Mouse (Mus musculus): ENCODE data around the gene Nfib. TPM values are rescaled to one million over a fixed set of nuclear protein-coding genes. Genes with fewer than 3 reads are reported as not detected.

Nfib gene
- polyA plus RNA-seq, 1 experiment from 2014 or later, result 86.8 TPM

DNA sequence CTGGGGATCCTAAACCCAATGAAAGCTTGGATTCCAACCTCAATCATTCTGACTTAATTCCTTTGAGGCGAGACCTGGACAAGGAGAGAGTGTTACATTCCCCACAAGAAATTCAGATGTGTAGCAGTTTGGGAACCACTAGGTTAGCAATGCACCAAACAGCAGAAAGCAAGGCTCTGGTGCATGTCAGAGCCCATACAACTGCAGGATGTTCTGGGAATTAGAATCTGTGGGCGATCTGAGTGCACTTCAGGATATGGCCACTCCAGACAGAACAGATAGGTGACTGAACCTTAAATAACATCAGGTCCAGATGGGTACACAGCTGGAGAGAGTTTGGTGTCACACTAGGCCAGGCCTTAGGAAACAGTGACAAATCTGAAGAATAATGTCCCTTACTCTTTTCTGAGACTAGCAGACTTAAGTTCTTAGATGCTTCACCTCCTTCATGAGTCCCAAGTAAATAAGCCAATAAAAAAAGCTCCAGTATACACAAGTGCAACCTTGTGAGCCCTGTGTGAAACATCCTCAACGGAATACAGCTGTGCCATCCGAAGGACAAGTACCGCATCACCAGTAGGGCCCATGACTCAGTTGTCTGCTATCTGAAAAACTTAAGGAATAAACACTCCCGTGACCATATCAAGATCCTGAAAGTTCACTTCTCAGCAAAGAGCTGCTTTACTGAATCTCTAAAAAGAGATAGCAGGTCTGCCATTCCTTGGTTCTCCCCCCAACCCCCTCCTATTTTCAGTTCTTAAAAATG, 336.4 kb downstream of the Nfib start:
- 89% methylated on average over 6 of the region's 6 CpGs for WGBS
- peaks cover 12% of the 10 kb centered on the region; the same call in 1 of the 2 replicates for H3K36me3 ChIP-seq
- H3K27me3 ChIP-seq, result no peaks in the 10 kb centered on the region
- H3K9ac ChIP-seq, result no peak overlapping the region
- no peak overlapping the region for H3K4me2 ChIP-seq (replicated peaks)
- H3K4me1 ChIP-seq, result peaks cover 11% of the 10 kb centered on the region
- no peak overlapping the region for H3K27ac ChIP-seq
- H3K4me3 ChIP-seq, result no peak overlapping the region
- ATAC-seq (ENCODE audit: insufficient number of reproducible peaks, insufficient read depth, low FRiP score, low TSS enrichment), result no peak
- H3K9me3 ChIP-seq, result no peaks in the 10 kb centered on the region

DNA sequence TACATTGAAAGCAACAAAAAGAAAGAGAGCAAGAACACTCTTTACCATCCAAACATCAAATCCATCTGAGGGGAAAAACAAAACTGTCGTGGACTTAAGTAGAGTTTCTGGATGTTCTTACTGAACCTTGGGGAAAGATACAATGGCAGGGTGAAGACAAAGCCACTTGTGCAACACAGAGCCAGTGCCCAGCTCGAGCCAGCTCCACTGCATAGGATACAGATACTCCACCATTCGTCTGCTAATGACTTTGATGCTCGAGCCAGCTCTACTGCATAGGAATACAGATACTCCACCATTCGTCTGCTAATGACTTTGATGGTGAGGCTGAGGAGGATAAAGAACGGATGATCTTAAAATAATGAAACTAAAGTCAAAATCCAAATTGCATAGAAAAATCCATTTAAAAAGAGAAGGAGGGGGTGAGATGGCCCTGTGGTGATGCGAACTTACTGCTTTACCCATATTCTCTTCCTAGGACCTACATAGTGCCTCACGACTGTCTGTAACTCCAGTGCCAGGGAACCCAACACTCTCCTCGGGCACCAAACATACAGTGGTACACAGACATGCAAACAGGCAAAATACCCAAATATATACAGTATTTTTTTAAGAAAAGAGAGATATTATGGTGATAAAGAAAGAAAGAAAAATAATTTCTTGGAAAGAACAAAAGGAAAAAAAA, 337.3 kb downstream of the Nfib start:
- Histone ChIP-seq H3K27ac (no peak overlapping the region), H3K4me1 (peaks cover 17% of the 10 kb centered on the region), H3K4me3 (no peak overlapping the region), H3K4me2 (replicated peaks) (no peak overlapping the region), H3K36me3 (peaks cover 12% of the 10 kb centered on the region; the same call in 1 of the 2 replicates), H3K9ac (no peak overlapping the region), H3K27me3 (no peaks in the 10 kb centered on the region), H3K9me3 (no peaks in the 10 kb centered on the region)
- ATAC-seq (ENCODE audit: insufficient number of reproducible peaks, insufficient read depth, low FRiP score, low TSS enrichment), result no peak
- 81% methylated on average over 9 of the region's 9 CpGs for whole genome bisulfite sequencing

DNA sequence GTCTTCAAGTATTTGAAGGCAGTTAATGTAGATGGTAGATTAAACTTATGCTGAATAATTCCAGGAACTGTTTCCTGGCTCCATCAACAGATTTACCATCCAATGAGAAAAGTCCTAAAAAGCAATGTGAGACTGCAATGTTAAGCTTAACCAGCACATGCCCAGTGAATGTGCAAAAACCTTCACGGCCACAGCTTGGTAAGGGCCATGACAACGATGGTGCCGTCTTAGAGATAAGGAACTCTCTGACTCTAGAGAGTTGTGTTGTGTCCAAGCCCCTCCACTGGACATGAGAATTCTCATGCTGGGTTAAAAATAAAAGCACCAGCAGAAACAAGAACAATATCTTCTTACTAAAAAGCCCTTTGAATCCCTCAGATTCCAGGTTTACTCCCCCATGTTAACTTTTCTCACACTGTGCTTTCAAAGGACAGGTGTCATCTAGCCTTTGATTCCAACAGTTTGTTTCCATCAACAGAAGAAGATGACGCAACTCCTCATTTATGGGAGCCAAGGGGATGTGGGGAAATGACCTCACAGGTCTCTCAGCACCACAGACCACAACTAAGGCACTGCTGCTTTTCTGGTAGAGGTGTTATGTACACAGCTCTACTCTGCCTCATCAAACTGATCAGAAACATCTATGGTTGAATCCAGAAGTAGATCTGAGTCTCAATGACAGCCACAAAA, 340.7 kb downstream of the Nfib start:
- H3K4me2 ChIP-seq (replicated peaks), result no peak overlapping the region
- H3K27me3 ChIP-seq, result no peaks in the 10 kb centered on the region
- no peak for ATAC-seq (ENCODE audit: insufficient number of reproducible peaks, insufficient read depth, low FRiP score, low TSS enrichment)
- no peak overlapping the region for H3K9ac ChIP-seq
- peaks cover 22% of the 10 kb centered on the region for H3K4me1 ChIP-seq
- WGBS, result 88% methylated on average over 4 of the region's 4 CpGs
- no peak overlapping the region for H3K4me3 ChIP-seq
- no peaks in the 10 kb centered on the region for H3K9me3 ChIP-seq
- H3K27ac ChIP-seq, result no peak overlapping the region
- H3K36me3 ChIP-seq, result no peaks in the 10 kb centered on the region

DNA sequence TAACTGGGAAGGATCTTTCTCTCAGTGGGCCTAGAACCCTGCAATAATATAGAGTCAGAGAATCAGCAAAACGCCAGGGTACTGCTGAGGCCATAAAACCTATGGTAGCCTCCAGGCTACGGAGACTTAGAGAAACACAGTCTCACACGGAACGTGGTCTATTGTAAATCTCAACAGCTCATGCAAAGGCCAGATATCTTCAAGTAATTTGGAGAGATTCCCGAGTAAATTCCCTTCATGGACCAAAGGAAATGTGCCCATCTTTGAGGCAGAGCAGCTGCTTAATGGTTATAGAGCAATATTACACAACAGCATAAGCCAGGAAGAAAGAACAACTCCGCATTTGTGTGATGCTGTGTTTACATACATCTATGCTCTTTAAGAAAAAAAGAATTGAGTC, 341.6 kb downstream of the Nfib start:
- H3K4me3 ChIP-seq, result no peak overlapping the region
- H3K4me1 ChIP-seq, result peaks cover 17% of the 10 kb centered on the region
- no peaks in the 10 kb centered on the region for H3K36me3 ChIP-seq
- H3K27me3 ChIP-seq, result no peaks in the 10 kb centered on the region
- no peak overlapping the region for H3K9ac ChIP-seq
- 82% methylated on average over 6 of the region's 6 CpGs for WGBS
- H3K27ac ChIP-seq, result no peak overlapping the region; the same call in 1 of the 2 replicates
- H3K4me2 ChIP-seq (replicated peaks), result no peak overlapping the region
- ATAC-seq (ENCODE audit: insufficient number of reproducible peaks, insufficient read depth, low FRiP score, low TSS enrichment), result no peak
- H3K9me3 ChIP-seq, result no peaks in the 10 kb centered on the region

DNA sequence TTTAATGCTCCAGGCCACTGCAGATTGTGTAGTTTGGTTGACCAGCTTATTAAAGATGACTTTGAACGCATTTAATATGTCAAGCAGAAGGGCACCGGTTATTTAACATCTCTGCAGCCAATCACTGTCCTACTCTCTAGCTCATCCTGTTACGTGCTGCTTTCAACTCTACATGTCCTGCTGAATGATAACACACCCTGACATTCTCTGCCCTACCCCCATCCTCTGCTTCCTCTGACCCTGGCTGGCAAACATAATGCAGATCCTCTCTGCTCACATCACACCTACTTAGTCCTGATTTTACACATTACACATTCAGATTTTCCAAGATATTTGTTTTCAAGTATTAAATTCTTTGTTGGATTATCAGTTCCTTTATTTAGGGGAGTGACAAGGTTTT, 343.3 kb downstream of the Nfib start:
- H3K4me3 ChIP-seq, result no peak overlapping the region
- no peaks in the 10 kb centered on the region for H3K27me3 ChIP-seq
- no peaks in the 10 kb centered on the region for H3K36me3 ChIP-seq
- no peak overlapping the region for H3K9ac ChIP-seq
- H3K27ac ChIP-seq, result no peak overlapping the region
- peaks cover 16% of the 10 kb centered on the region for H3K4me1 ChIP-seq
- no peaks in the 10 kb centered on the region for H3K9me3 ChIP-seq
- WGBS, result 67% methylated on average over 3 of the region's 3 CpGs
- no peak overlapping the region for H3K4me2 ChIP-seq (replicated peaks)
- no peak for ATAC-seq (ENCODE audit: insufficient number of reproducible peaks, insufficient read depth, low FRiP score, low TSS enrichment)

DNA sequence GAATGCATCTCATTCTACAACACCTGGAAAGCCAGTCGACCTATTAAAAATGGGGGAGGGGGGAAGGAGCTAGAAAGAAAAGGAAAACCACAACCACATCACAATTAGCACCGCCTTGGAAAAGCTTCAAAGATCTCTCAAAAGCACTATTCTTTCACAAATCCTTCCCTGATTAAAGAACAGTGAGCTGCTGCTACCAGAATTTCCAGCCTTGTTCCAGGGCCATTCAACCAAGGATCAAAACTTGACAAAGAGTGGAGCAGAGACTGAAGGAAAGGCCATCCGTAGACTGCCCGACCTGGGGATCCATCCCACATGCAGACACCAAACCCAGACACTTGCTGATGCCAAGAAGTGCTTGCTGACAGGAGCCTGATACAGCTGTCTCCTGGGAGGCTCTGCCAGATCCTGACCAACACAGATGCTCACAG, 345.5 kb downstream of the Nfib start:
- no peaks in the 10 kb centered on the region for H3K36me3 ChIP-seq
- WGBS, result 66% methylated on average over 4 of the region's 4 CpGs
- H3K27me3 ChIP-seq, result no peaks in the 10 kb centered on the region
- peaks cover 16% of the 10 kb centered on the region for H3K4me1 ChIP-seq
- no peak overlapping the region for H3K4me2 ChIP-seq (replicated peaks)
- no peaks in the 10 kb centered on the region for H3K9me3 ChIP-seq
- H3K27ac ChIP-seq, result no peak overlapping the region
- no peak for ATAC-seq (ENCODE audit: insufficient number of reproducible peaks, insufficient read depth, low FRiP score, low TSS enrichment)
- no peak overlapping the region for H3K9ac ChIP-seq
- H3K4me3 ChIP-seq, result no peak overlapping the region

DNA sequence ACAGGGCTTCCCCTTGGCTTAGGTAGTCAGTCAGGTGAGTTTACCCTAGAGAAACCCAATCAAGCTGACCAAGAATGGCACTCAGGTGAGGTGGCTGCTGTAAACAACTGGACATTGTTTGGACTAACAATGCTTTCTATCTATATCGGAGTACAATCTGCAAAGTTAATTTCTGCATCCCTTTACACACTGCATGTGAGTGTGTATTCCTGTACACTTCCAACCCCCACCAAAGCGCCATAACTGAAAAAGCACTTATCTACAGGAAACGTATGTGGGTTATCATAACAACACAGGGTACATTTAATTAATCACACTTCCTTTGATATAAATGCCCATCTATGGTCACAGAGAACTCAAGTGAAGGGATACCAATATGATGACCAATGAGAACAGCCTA, 346.4 kb downstream of the Nfib start:
- Histone ChIP-seq H3K4me1 (peaks cover 11% of the 10 kb centered on the region; the same call in 1 of the 2 replicates), H3K9ac (no peak overlapping the region), H3K27me3 (no peaks in the 10 kb centered on the region), H3K9me3 (no peaks in the 10 kb centered on the region), H3K27ac (no peak overlapping the region), H3K4me3 (no peak overlapping the region), H3K4me2 (replicated peaks) (no peak overlapping the region), H3K36me3 (no peaks in the 10 kb centered on the region)
- no peak for ATAC-seq (ENCODE audit: insufficient number of reproducible peaks, insufficient read depth, low FRiP score, low TSS enrichment)
- WGBS, result 87% methylated on average over 3 of the region's 3 CpGs

DNA sequence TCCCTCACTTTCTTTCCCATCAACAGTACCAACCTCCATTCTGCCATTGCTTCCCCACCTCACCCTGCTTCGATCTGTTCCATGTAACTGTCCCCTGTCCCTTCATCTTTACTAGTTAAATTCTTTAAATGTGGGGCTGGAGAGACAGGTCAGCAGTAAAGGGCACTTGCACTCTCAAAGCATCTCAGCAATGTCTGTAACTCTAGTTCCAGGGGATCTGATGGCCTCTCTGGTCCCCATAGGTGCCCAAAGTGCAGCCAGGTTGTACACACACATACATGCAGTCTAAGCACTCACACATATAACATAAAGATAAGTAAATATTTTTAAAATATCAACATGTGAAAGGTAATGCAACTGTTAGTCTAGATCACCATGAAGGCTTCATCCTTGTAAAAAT, 356.5 kb downstream of the Nfib start:
- Histone ChIP-seq H3K4me3 (no peak overlapping the region), H3K9me3 (no peaks in the 10 kb centered on the region), H3K27ac (no peak overlapping the region), H3K9ac (no peak overlapping the region), H3K36me3 (peaks cover 23% of the 10 kb centered on the region), H3K4me2 (replicated peaks) (no peak overlapping the region), H3K4me1 (peaks cover 15% of the 10 kb centered on the region), H3K27me3 (no peaks in the 10 kb centered on the region)
- WGBS, result 92% methylated on average over 1 of the region's 1 CpGs
- no peak for ATAC-seq (ENCODE audit: insufficient number of reproducible peaks, insufficient read depth, low FRiP score, low TSS enrichment)

DNA sequence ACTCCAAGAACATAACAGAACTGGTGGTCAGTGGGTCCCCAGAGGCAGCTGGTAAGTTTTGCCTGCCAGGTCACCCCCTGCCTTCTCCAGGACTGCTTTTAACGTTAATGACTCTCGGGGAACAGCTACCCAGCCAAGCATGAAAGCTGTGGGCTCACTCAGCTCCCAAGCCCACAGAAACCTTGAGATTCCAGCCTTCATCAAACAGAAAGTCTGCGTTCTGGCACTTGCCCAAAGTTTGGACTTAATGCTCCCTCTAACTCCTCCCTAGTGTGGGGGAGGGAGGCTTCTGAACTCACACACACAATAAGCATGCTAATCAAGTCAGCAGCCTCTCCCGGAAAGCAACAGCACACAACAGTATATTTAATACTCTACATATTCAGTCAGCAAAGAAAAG, 360.8 kb downstream of the Nfib start:
- peak; percentile 67 for ATAC-seq (ENCODE audit: insufficient number of reproducible peaks, insufficient read depth, low FRiP score, low TSS enrichment)
- no peaks in the 10 kb centered on the region for H3K27me3 ChIP-seq
- H3K4me3 ChIP-seq, result no peak overlapping the region
- H3K27ac ChIP-seq, result peak overlapping the region; percentile 67
- no peak overlapping the region for H3K9ac ChIP-seq
- 9% methylated on average over 4 of the region's 4 CpGs for WGBS
- H3K9me3 ChIP-seq, result no peaks in the 10 kb centered on the region
- H3K36me3 ChIP-seq, result peaks cover 14% of the 10 kb centered on the region
- H3K4me1 ChIP-seq, result peaks cover 20% of the 10 kb centered on the region
- no peak overlapping the region for H3K4me2 ChIP-seq (replicated peaks)

DNA sequence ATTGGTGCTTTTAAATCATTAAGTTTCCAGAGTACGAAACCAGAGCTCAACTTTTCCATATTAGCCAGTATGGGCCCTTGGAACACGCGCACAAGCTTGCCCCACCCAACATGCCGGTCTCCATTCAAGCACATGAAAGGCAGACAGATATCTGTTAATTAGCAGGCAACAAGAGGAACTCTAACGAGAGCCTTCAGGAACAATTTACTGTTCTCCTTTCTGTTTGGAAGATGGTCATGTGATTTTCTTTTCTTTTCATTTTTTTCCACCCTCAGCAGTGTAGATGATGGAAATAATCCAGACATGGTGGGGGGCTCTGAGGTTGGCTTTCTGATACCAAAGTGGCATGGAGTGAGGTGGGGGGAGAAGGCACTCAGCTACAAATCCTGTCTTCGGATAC, 361.3 kb downstream of the Nfib start:
- peaks cover 23% of the 10 kb centered on the region for H3K4me1 ChIP-seq
- no peak overlapping the region for H3K4me2 ChIP-seq (replicated peaks)
- no peaks in the 10 kb centered on the region for H3K9me3 ChIP-seq
- peaks cover 12% of the 10 kb centered on the region for H3K36me3 ChIP-seq
- H3K9ac ChIP-seq, result no peak overlapping the region
- H3K4me3 ChIP-seq, result no peak overlapping the region
- 69% methylated on average over 6 of the region's 6 CpGs for WGBS
- peak overlapping the region; percentile 67 for H3K27ac ChIP-seq
- no peak for ATAC-seq (ENCODE audit: insufficient number of reproducible peaks, insufficient read depth, low FRiP score, low TSS enrichment)
- no peaks in the 10 kb centered on the region for H3K27me3 ChIP-seq

DNA sequence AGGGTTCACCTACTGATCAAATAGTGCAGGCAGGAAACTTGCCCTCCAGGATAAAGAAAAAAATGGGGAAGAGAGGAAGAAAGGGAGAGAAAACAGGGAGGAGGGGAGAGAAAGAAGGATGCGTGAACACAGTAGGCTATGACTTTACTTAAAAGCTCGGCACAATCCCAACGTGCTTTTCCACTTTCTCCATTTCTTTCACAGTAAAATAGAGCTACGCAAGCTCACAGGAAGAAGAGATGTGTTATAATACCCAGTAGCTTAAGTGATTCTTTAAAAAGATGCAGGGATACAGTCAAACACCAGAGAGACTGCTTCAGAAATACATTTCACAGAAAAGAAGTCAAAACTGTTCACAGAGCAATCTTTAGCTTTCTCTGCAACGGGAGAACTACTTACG, 366.6 kb downstream of the Nfib start:
- 0 out of 2 replicates have a peak overlapping the region, but pooled peaks have one; percentile 24 for H3K27ac ChIP-seq
- H3K4me1 ChIP-seq, result peaks cover 18% of the 10 kb centered on the region
- no peak overlapping the region for H3K4me2 ChIP-seq (replicated peaks)
- no peak for ATAC-seq (ENCODE audit: insufficient number of reproducible peaks, insufficient read depth, low FRiP score, low TSS enrichment)
- H3K4me3 ChIP-seq, result no peak overlapping the region
- no peak overlapping the region for H3K9ac ChIP-seq
- 71% methylated on average over 6 of the region's 6 CpGs for WGBS
- no peaks in the 10 kb centered on the region for H3K9me3 ChIP-seq
- no peaks in the 10 kb centered on the region for H3K36me3 ChIP-seq
- no peaks in the 10 kb centered on the region for H3K27me3 ChIP-seq

DNA sequence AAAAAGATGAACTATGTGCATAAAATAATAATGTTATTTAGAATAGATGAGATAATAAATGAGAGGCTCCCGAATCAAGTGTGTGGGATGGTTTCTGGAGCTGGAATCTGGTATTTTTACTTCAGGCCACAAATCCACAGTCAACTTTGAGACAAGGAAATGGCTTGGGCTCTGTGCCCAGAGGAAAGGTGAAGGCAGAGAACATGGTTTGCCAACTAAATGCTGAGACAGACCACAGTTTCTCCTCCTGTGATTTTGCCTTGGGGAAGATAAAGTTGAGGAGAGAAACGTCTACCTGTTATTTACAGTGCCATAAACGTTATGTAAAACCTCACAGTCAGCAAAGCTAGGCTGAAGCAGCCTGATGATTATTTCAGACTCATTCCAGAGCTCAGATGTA, 367.1 kb downstream of the Nfib start:
- no peak overlapping the region for H3K27ac ChIP-seq
- H3K9me3 ChIP-seq, result no peaks in the 10 kb centered on the region
- H3K4me1 ChIP-seq, result peaks cover 18% of the 10 kb centered on the region
- WGBS, result 43% methylated on average over 3 of the region's 3 CpGs
- H3K4me2 ChIP-seq (replicated peaks), result no peak overlapping the region
- no peaks in the 10 kb centered on the region for H3K36me3 ChIP-seq
- no peak overlapping the region for H3K4me3 ChIP-seq
- no peak for ATAC-seq (ENCODE audit: insufficient number of reproducible peaks, insufficient read depth, low FRiP score, low TSS enrichment)
- no peaks in the 10 kb centered on the region for H3K27me3 ChIP-seq
- no peak overlapping the region for H3K9ac ChIP-seq

Data from embryonic facial prominence, embryonic 12.5 days (tissue).